Mouse (Mus musculus) brain, embryonic 14.5 days (tissue): ENCODE measurements around the gene Nr1h3.

Experiments used
- CTCF ChIP-seq: fragments of 200-500 bp; IDR thresholded peaks from 2 replicates; pipeline ENCODE4 v1.5.1; 2012; ENCODE audit warnings: inconsistent platforms, mild to moderate bottlenecking, moderate library complexity, borderline replicate concordance; ENCODE audit not compliant: insufficient read depth, insufficient read length; ENCODE audit errors: extremely low read depth
- POLR2A ChIP-seq: fragments of 200-500 bp; IDR thresholded peaks from 2 replicates; pipeline ENCODE4 v1.6.1; 2012; ENCODE audit warnings: mild to moderate bottlenecking, inconsistent platforms, borderline replicate concordance; ENCODE audit not compliant: poor library complexity, insufficient read depth, insufficient read length, severe bottlenecking; ENCODE audit errors: extremely low read depth

GRCm38 (mm10) chr2:91187431-91187830 is 15.2 kb downstream of the Nr1h3 start:
- TF ChIP-seq CTCF (no peak), POLR2A (no peak)
